Mouse (Mus musculus) kidney, embryonic 16.5 days (tissue): ENCODE data around the gene Slc38a6. TPM values are rescaled to one million over a fixed set of nuclear protein-coding genes. Genes with fewer than 3 reads are reported as not detected.

Experiments
- ATAC-seq: fragments of 200-750 bp; cut with Nextera tagmentation; 2 replicates; pipeline ENCODE4 v1.8.0; 2017; ENCODE audit warnings: moderate TSS enrichment; ENCODE audit not compliant: low FRiP score, low TSS enrichment
- H3K27ac ChIP-seq: fragments of 300-500 bp; sonication (generic); 2 replicates; pipeline ENCODE4 v1.5.1; 2014; ENCODE audit warnings: low read length
- H3K27me3 ChIP-seq: fragments of 300-500 bp; sonication (generic); 2 replicates; pipeline ENCODE4 v1.6.1; 2014; ENCODE audit warnings: low read length, control low read depth, mixed read lengths; ENCODE audit not compliant: insufficient read depth
- H3K36me3 ChIP-seq: fragments of 300-500 bp; sonication (generic); 2 replicates; pipeline ENCODE4 v1.6.1; 2014; ENCODE audit warnings: low read length, control low read depth, mixed read lengths; ENCODE audit not compliant: insufficient read depth
- H3K4me1 ChIP-seq: fragments of 300-500 bp; sonication (generic); 2 replicates; pipeline ENCODE4 v1.6.1; 2014; ENCODE audit warnings: low read length, control low read depth, mixed read lengths; ENCODE audit not compliant: insufficient read depth
- H3K4me2 ChIP-seq: fragments of 300-500 bp; sonication (generic); replicated peaks from 2 replicates; pipeline ENCODE4 v1.6.1; 2014; ENCODE audit warnings: low read depth, low read length
- H3K4me3 ChIP-seq: fragments of 300-500 bp; sonication (generic); 2 replicates; pipeline ENCODE4 v1.5.1; 2014; ENCODE audit warnings: mild to moderate bottlenecking, low read length
- H3K9ac ChIP-seq: fragments of 300-500 bp; sonication (generic); replicated peaks from 2 replicates; pipeline ENCODE4 v1.6.1; 2014; ENCODE audit warnings: low read length
- H3K9me3 ChIP-seq: fragments of 300-500 bp; sonication (generic); 2 replicates; pipeline ENCODE4 v1.6.1; 2016; ENCODE audit warnings: low read length, control low read depth
- WGBS: fragments of 180-500 bp; shearing (Covaris S2); extraction: QIAGEN DNeasy Blood & Tissue Kit; methylation state at CpG from one replicate; pipeline ENCODE4 v1.1.7; 2014; 5-methylcytosine and 5-hydroxymethylcytosine counted together
- polyA plus RNA-seq: library from polyadenylated mRNA; unstranded; fragments of >200 nt; fragmentation: Nextera tagmentation; extraction: Ambion mirVana; gene quantifications from 2 replicates; pipeline ENCODE4 v1.2.1, GENCODE M21; 2015

Gene Slc38a6
- polyA plus RNA-seq, 1 experiment from 2014 or later = 6.0 TPM

DNA sequence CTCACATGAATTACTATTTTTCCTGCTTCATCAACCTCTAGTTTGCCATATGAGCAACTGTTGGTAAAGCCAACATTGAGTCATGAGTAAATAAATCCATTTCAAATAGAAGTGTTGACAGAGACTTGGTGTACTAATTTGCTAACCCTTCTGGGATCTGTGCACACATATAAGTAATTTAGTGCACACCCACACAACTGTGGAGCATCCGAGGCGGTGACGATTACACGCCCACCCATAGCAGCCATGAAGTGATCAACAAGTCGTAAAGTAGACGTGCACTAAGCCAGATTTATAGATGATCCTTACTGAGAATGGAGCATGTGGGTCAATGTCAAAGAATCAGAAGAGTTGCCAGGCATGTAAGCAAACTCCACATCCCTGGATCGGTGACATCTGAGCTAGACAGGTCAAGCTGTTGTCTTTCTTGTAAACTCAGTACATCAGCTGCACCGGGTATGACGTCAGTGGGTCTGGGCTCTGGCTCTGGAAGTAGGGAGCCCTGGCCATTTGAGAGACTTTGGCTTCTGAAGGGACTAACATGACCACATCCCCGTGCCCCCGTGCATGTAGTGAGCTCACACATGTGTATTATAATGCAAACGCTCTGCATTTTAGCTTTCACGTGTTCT lies 92.3 kb downstream of the Slc38a6 start:
- Histone ChIP-seq H3K9ac (no peak overlapping the region), H3K9me3 (no peaks in the 10 kb centered on the region), H3K36me3 (no peaks in the 10 kb centered on the region), H3K27me3 (no peaks in the 10 kb centered on the region), H3K4me3 (no peak overlapping the region), H3K4me1 (peaks cover 24% of the 10 kb centered on the region), H3K27ac (no peak overlapping the region), H3K4me2 (no peak overlapping the region)
- no peak for ATAC-seq
- WGBS = 50% methylated on average over 13 of the region's 13 CpGs

DNA sequence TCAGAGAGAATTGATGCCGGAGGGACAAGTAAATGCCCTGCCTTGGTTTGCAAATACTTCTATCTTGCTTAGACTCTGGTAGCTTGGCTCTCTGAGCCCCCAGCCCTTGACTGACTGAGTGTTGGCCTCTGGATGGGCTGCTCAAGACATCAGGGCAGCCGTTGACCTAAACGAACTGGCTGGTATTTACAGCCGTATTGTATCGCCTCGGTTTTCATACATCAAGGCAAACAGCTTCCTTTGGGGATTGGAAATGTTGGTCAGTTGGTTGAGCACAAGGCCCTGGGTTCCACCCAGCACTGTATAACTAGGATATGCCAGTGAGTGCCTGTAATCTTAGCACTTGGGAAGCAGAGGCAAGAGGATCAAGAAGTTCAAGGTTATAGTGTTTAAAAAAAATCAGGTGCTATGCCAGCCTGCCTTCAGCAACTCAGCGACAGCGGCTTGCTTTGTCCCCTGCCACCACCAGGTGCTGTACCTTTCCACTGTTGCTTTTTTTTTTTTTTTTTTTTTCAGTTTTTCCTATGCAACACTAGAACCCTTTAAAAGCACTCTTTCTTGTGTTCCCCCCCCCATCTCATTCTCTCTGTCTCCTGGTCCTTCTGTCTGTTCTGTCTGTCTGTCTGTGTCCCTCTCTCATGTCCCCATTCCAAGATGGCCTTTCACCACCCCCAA lies 94.2 kb downstream of the Slc38a6 start:
- WGBS = 61% methylated on average over 8 of the region's 8 CpGs
- no peak overlapping the region for H3K4me2 ChIP-seq

DNA sequence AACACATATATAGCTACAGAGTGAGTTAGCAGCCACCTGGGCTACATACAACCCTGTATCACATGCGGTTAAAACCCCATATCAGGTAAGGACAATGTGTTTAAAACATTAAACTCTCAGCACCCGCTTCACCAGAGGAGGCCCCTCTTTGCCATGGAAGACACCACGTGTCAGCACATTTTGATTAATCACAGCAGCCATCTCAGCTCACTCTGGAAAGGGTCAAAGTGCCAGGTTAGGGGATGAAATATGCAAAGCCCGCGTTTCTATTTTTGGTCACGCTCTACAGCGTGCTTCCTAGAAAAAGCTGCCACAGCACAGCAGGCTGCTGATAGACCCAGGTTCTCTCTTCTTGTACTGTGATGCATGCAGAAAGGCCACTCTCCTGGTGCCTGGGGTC lies 94.9 kb downstream of the Slc38a6 start:
- Histone ChIP-seq H3K9ac (no peak overlapping the region), H3K4me1 (peaks cover 33% of the 10 kb centered on the region), H3K9me3 (no peaks in the 10 kb centered on the region), H3K4me2 (no peak overlapping the region), H3K4me3 (no peak overlapping the region), H3K36me3 (no peaks in the 10 kb centered on the region), H3K27ac (0 out of 2 replicates have a peak overlapping the region, but pooled peaks have one; percentile 20), H3K27me3 (no peaks in the 10 kb centered on the region)
- peak; percentile 29; the same call in 1 of the 2 replicates for ATAC-seq
- 62% methylated on average over 7 of the region's 7 CpGs for WGBS

More for the DNA sequence above, 94.2 kb downstream of the Slc38a6 start:
- H3K36me3 ChIP-seq = no peaks in the 10 kb centered on the region
- H3K27ac ChIP-seq = no peak overlapping the region
- no peaks in the 10 kb centered on the region for H3K9me3 ChIP-seq
- peaks cover 33% of the 10 kb centered on the region for H3K4me1 ChIP-seq
- no peaks in the 10 kb centered on the region for H3K27me3 ChIP-seq
- H3K9ac ChIP-seq = no peak overlapping the region
- ATAC-seq = no peak
- no peak overlapping the region for H3K4me3 ChIP-seq

DNA sequence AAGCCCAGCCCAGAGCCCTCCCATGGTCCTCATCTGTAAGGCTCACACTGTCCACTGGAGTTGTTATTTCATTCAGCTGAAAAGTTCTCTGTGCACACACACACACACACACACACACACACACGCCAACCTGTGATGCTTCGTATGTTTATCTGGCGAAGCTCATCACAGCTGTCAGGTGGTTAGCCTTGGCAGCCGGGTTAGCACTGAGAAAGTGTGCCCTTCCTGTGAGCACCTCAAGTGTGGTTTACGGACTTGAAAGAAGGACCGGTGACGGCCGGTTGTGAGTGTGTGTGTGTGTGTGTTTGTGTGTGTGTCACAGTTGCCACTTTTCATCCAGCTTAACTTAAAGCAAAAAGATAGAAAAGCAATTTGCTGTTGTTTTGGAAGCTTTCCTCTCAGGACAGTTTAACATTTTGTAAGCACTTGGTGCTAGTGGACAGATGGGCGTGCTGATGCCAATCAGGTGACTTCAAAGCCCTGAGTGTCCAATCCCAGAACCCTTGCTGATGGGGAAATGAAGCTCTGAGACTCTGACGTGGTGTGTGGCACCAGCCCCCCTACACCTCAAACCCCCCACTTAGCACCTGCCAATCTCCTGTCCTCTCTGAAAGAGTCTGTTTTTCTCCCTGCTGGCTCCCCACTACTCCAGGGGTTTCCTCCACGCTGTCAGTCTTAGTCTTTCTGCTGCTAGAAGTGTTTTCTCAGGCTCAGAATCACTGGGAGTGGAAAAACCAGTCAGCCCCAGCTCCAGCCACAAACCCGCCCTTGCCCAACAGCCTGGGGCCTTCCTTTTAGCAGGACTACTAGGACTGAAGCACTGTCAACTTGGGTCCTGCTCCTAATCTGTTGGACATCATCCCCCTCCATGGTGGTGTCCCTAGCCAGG lies 96.0 kb downstream of the Slc38a6 start:
- H3K27ac ChIP-seq = peak overlapping the region; percentile 77

DNA sequence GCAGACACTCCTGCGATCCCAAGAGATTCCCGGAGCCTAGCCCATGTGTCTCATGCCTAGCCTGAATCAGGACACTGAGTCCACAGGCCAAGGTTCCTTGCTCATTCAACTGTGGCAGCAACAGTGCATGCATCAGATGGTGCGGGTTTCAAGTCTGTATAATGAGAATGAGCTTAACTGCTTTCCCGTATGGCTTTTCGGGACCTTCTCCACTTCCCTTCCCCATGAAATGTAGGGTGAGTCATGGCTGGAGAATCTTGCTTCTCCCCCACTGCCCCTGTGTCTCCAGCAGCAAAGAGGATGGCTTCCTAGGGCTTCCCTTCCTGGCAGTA lies 96.6 kb downstream of the Slc38a6 start:
- Histone ChIP-seq H3K27me3 (no peaks in the 10 kb centered on the region), H3K9me3 (no peaks in the 10 kb centered on the region), H3K4me2 (no peak overlapping the region; the same call in 1 of the 2 replicates), H3K27ac (peak overlapping the region; percentile 77), H3K9ac (no peak overlapping the region), H3K36me3 (no peaks in the 10 kb centered on the region), H3K4me3 (no peak overlapping the region), H3K4me1 (peaks cover 32% of the 10 kb centered on the region)
- peak; percentile 71 for ATAC-seq
- 45% methylated on average over 5 of the region's 5 CpGs for WGBS

More for the DNA sequence above, 96.0 kb downstream of the Slc38a6 start:
- Histone ChIP-seq H3K36me3 (no peaks in the 10 kb centered on the region), H3K4me1 (peaks cover 33% of the 10 kb centered on the region), H3K27me3 (no peaks in the 10 kb centered on the region), H3K4me3 (no peak overlapping the region), H3K4me2 (no peak overlapping the region; the same call in 1 of the 2 replicates), H3K9ac (no peak overlapping the region), H3K9me3 (no peaks in the 10 kb centered on the region)
- ATAC-seq = no peak; the same call in none of the 2 replicates
- 76% methylated on average over 12 of the region's 12 CpGs for WGBS

DNA sequence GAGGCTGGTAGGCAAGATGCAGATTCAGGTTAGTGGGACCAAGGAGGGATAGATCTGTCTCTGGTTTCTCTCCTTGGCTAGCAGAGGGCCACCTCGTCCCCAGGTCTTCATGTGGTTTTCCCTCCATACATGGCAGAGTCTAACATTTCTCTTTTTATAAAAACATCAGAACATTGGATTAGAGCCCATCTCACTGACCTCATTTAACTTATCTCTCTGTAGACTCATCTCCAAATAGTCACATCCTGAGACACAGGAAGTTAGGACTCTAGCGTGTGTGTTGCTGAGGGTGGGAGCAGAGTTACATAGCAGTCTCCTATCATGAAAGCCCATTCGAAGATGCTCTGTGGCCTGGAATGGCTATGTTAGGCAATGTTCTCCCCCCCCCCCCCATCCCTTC lies 97.3 kb downstream of the Slc38a6 start:
- Histone ChIP-seq H3K27ac (peak overlapping the region; percentile 77), H3K4me2 (no peak overlapping the region), H3K4me3 (no peak overlapping the region), H3K27me3 (no peaks in the 10 kb centered on the region), H3K9ac (no peak overlapping the region), H3K36me3 (no peaks in the 10 kb centered on the region), H3K9me3 (no peaks in the 10 kb centered on the region), H3K4me1 (peaks cover 31% of the 10 kb centered on the region)
- ATAC-seq = no peak
- WGBS = 86% methylated on average over 3 of the region's 3 CpGs

DNA sequence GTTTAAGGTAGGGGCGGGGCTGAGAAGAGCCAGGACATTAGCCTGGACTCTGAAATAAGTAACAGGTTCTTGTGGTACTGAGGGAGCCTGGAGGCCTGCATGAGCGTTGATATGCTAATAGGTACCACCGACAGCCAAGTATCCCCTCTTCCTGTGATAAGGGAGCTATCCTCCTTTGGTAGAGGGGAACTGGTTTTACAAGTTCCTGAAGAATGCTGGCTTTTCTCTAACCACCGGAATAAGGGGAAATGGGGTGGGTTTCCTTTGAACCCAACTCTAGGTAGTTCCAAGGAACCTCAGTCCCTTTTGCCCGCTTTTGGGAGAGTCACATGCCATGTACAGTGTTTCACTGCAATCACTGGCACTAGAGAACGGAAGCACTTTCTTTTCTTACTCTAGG lies 98.2 kb downstream of the Slc38a6 start:
- Histone ChIP-seq H3K27ac (peak overlapping the region; percentile 29; the same call in 1 of the 2 replicates), H3K27me3 (no peaks in the 10 kb centered on the region), H3K9me3 (no peaks in the 10 kb centered on the region), H3K36me3 (no peaks in the 10 kb centered on the region), H3K4me1 (peaks cover 31% of the 10 kb centered on the region), H3K4me3 (no peak overlapping the region), H3K4me2 (no peak overlapping the region), H3K9ac (no peak overlapping the region)
- no peak for ATAC-seq
- 50% methylated on average over 6 of the region's 6 CpGs for WGBS

DNA sequence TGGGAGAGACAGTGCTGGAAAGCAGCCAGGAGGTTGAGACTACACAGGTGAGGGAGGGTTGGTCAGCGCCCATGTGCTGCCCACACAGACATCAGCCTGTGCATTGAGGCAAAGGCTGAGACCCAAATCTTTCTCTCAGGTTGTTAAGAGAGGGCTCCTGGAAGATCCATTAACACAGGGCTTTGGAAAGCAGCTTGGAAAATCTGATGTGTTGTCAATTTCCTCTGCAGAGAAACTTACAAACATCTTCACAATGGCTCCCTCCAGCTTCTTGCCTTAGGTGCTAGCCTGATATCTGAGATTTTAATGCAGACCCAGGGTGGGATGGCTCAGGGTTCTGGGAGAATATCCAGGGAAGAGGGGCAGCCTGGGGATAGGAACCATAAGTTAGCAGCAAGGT lies 105.9 kb downstream of the Slc38a6 start:
- Histone ChIP-seq H3K27ac (no peak overlapping the region), H3K27me3 (no peaks in the 10 kb centered on the region), H3K9me3 (0 out of 2 replicates have a peak, but pooled peaks cover 6% of the 10 kb centered on the region), H3K4me3 (no peak overlapping the region), H3K36me3 (no peaks in the 10 kb centered on the region), H3K4me2 (no peak overlapping the region), H3K9ac (no peak overlapping the region), H3K4me1 (peaks cover 8% of the 10 kb centered on the region)
- WGBS = 94% methylated on average over 1 of the region's 1 CpGs
- ATAC-seq = no peak

DNA sequence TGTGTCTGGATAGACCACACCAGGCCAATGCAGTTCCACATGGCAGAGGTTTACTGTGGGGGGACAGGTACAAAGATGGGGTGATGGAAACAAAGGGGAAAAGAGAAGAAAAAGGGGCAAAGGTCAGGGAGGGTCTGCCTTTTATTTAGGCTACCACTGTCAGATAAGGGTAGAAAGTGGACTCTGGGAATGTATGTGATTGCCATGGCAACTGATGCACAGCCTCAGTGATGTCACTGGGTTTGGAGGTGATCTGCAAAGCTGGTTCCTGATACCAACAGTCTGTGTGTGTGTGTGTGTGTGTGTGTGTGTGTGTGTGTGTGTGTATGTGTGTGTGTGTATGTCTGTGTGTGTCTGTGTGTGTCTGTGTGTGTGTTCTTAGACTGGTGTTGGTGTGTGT lies 106.4 kb downstream of the Slc38a6 start:
- peaks cover 8% of the 10 kb centered on the region for H3K4me1 ChIP-seq
- H3K9ac ChIP-seq = no peak overlapping the region
- no peaks in the 10 kb centered on the region for H3K36me3 ChIP-seq
- H3K4me2 ChIP-seq = no peak overlapping the region
- no peak overlapping the region for H3K27ac ChIP-seq
- 0 out of 2 replicates have a peak, but pooled peaks cover 6% of the 10 kb centered on the region for H3K9me3 ChIP-seq
- H3K4me3 ChIP-seq = no peak overlapping the region
- no peak for ATAC-seq
- no peaks in the 10 kb centered on the region for H3K27me3 ChIP-seq
